Mouse (Mus musculus) E14TG2a.4 (cell line): Measurements from ENCODE around the gene Mef2a.

Source experiments
- CTCF ChIP-seq: conservative IDR thresholded peaks from 2 replicates; pipeline ENCODE4 v1.5.1; 2014; ENCODE audit warnings: low read length
- NANOG ChIP-seq: IDR thresholded peaks from 2 replicates; pipeline ENCODE4 v1.6.1; 2014; ENCODE audit warnings: borderline replicate concordance, low read length, mixed read lengths

DNA sequence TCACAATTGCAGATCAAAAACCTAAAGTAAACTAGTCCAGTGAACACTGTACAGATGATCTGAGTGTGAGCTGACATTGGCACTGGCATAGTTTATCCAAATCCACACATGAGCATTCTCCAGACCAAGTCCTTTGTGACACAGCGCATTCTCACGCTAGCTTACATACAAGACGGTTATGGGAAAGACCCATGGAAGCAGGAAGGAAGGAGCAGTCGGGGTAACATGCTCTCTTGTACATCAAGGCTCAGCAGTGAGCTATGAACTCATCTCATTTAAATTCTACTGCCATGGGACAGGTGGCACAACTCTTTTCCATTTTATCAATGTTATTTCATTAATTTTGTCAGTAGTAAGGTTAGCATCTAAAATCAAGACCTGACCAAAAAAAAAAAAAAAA is 3.0 kb downstream of the Mef2a start:
- no peak for TF ChIP-seq CTCF
- no peak for TF ChIP-seq NANOG
